Mouse (Mus musculus) embryonic facial prominence, embryonic 12.5 days (tissue): ENCODE measurements at regions not wholly inside any gene's neighbourhood (a gene's known extent, or its start where the extent isn't known, plus 50 kb on each side); places are given as distances from the start of the nearest gene placed in this dataset.

Experiments used
- ATAC-seq: fragments of 200-750 bp; cut with Nextera tagmentation; 2 replicates; pipeline ENCODE4 v1.8.0; 2017; ENCODE audit not compliant: insufficient number of reproducible peaks, insufficient read depth, low FRiP score, low TSS enrichment
- H3K27ac ChIP-seq: fragments of 300-500 bp; sonication (generic); 2 replicates; pipeline ENCODE4 v1.5.1; 2016; ENCODE audit warnings: mild to moderate bottlenecking
- H3K27me3 ChIP-seq: fragments of 300-500 bp; sonication (generic); 2 replicates; pipeline ENCODE4 v1.6.1; 2016; ENCODE audit warnings: mild to moderate bottlenecking, moderate library complexity
- H3K36me3 ChIP-seq: fragments of 300-500 bp; sonication (generic); 2 replicates; pipeline ENCODE4 v1.6.1; 2016; ENCODE audit warnings: mild to moderate bottlenecking
- H3K4me1 ChIP-seq: fragments of 300-500 bp; sonication (generic); 2 replicates; pipeline ENCODE4 v1.6.1; 2016
- H3K4me2 ChIP-seq: fragments of 300-500 bp; sonication (generic); replicated peaks from 2 replicates; pipeline ENCODE4 v1.6.1; 2016; ENCODE audit warnings: mild to moderate bottlenecking, moderate library complexity
- H3K4me3 ChIP-seq: fragments of 300-500 bp; sonication (generic); 2 replicates; pipeline ENCODE4 v1.5.1; 2016; ENCODE audit warnings: mild to moderate bottlenecking
- H3K9ac ChIP-seq: fragments of 300-500 bp; sonication (generic); 2 replicates; pipeline ENCODE4 v1.6.1; 2016; ENCODE audit warnings: mild to moderate bottlenecking, moderate library complexity
- H3K9me3 ChIP-seq: fragments of 300-500 bp; sonication (generic); 2 replicates; pipeline ENCODE4 v1.6.1; 2016; ENCODE audit warnings: mild to moderate bottlenecking, moderate library complexity
- WGBS: fragments of 180-500 bp; shearing (Covaris S2); methylation state at CpG from one replicate; pipeline ENCODE4 v1.1.7; 2016; 5-methylcytosine and 5-hydroxymethylcytosine counted together

DNA sequence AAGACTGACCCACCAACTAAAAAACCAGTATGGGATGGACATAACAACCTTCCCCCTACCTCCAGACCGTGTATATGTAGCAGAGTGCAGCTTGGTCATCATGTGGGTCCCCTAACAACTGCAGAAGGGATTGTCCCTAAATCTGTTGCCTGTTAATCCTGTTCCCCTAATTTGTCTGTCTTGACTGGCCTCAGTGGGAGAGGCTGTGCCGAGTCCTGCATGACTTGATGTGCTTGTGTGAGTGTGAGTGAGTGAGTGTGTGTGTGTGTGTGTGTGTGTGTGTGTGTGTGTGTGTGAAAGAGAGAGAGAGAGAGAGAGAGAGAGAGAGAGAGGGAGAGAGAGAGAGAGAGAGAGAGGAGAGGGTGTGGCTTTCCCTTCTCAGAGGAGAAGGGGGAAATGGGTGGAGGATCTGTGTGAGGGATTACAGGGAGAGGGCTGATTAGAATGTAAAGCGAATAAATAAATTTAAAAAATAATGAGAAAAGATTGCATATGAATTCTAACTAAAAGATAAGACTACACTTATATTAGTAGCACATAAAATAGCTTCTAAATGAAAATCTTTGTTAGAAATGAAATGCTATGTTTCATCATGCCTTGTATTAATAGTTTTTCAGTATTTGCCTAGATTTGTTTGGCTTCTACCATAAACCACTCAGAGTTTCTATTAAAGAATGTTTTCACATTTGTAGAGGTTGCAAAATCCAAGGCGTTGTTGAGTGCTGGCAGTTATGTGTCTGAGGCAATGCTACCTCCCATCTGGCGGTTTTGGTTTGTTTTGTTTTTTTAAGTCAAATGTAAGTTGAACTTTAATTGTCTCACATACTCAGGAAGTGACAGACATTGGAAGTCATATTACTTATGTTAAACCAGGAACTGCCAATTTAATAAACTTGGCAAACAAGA, 740.9 kb downstream of the Abca13 start:
- Histone ChIP-seq H3K27me3 (no peaks in the 10 kb centered on the region), H3K4me2 (no peak overlapping the region), H3K9me3 (no peaks in the 10 kb centered on the region), H3K9ac (no peak overlapping the region), H3K36me3 (no peaks in the 10 kb centered on the region), H3K27ac (no peak overlapping the region), H3K4me3 (no peak overlapping the region), H3K4me1 (no peaks in the 10 kb centered on the region)
- 73% methylated on average over 5 of the region's 5 CpGs for WGBS
- no peak for ATAC-seq

DNA sequence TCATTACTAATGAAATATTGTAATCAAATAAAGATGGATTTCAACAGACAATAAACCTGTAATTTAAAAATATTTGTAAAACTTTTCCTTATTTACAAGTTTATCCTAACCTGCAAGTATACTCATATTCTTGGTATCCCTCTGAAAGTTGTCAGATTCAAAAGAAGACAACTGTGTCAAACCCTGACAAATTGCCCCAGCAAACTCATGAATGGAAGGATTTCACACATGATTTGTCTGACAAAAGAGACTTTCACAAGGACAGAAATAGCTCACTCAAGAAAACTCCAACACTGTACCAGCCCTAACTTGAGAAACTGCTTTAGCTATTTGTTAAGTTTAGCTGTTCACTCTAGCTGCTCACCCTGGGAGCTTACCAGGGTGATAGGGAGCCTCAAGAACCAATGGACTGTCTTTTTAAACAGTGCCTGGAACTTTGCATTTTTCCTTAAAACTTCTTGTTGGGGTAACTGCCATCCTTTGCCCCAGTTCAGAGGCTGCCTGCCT, 771.0 kb downstream of the Abca13 start:
- Histone ChIP-seq H3K27ac (no peak overlapping the region), H3K4me1 (no peaks in the 10 kb centered on the region), H3K27me3 (no peaks in the 10 kb centered on the region), H3K36me3 (no peaks in the 10 kb centered on the region), H3K4me2 (no peak overlapping the region), H3K9me3 (no peaks in the 10 kb centered on the region), H3K4me3 (no peak overlapping the region), H3K9ac (no peak overlapping the region)
- no peak for ATAC-seq

DNA sequence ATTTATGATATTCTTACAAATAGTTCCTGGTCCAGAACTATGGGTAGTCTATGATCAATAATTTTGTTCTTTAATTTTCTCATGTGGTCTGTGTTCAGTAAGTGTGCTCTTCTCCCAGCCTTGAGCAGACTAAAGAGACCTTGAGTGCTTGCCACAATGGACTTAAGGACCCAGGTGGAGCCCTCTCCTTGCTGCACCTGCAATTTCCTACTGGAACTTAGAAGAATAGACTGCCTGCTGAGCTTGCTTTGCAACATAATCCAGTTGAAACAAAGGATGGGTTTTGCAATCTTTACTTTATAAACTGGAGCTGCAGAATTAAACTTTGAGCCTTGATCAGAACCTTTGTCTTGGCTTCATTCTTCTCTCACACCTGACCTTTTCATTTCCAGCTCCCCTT, 791.2 kb downstream of the Abca13 start:
- Histone ChIP-seq H3K4me1 (no peaks in the 10 kb centered on the region), H3K27ac (no peak overlapping the region), H3K27me3 (no peaks in the 10 kb centered on the region), H3K9me3 (no peaks in the 10 kb centered on the region), H3K4me2 (no peak overlapping the region), H3K4me3 (no peak overlapping the region), H3K9ac (no peak overlapping the region), H3K36me3 (no peaks in the 10 kb centered on the region)
- ATAC-seq: no peak

DNA sequence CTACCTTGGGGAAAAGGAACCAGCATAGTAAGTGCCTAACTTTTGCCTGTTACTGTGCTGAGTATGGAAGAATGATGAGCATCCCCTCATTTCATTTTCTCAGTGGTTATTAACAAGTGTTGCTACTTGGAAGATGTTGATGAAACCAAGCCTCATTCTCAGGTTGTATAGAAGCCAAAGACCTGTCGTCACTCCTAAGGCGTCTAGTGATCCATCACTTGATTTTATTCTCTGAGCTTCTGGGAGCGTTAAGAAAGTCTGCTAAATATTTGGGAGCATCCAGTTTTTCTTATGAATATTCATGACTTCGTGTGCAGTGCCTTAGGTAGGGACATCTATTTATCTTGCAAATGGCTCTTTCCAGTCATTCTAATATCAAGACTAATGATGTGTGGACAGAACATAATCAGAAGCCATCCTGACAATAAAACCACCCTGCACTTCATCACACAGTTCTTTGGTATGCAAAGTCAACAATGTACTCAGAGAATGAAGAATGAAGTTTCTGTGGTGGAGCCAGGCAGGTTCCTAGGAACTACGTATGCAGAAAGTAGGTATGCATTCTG, 802.9 kb downstream of the Abca13 start:
- no peak for ATAC-seq
- WGBS: 73% methylated on average over 5 of the region's 5 CpGs
- Histone ChIP-seq H3K27me3 (no peaks in the 10 kb centered on the region), H3K4me2 (no peak overlapping the region), H3K36me3 (no peaks in the 10 kb centered on the region), H3K9ac (no peak overlapping the region), H3K27ac (no peak overlapping the region), H3K4me3 (no peak overlapping the region), H3K9me3 (no peaks in the 10 kb centered on the region), H3K4me1 (no peaks in the 10 kb centered on the region)

DNA sequence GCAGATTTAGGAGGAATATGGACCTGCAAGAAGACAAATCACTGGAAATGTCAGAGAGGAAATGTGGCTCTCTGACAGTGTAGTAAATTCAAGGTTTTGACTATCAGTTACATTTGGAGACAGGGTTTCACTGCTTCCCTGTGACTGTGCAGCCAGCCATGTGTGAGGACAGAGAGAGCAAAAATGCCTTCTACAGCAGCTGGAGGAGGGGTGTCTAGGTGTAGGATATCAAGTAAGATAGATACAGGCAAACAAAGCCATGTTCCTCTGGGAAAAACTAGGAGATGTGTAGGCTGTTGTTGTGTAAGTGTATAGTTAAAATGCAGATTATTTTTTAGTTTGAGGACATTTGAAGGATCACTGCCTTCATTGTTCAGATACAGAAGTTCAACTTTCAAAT, 803.6 kb downstream of the Abca13 start:
- H3K4me2 ChIP-seq: no peak overlapping the region
- no peaks in the 10 kb centered on the region for H3K27me3 ChIP-seq
- H3K4me1 ChIP-seq: no peaks in the 10 kb centered on the region
- H3K9me3 ChIP-seq: no peaks in the 10 kb centered on the region
- H3K9ac ChIP-seq: no peak overlapping the region
- no peak overlapping the region for H3K4me3 ChIP-seq
- no peaks in the 10 kb centered on the region for H3K36me3 ChIP-seq
- no peak overlapping the region for H3K27ac ChIP-seq
- no peak for ATAC-seq

DNA sequence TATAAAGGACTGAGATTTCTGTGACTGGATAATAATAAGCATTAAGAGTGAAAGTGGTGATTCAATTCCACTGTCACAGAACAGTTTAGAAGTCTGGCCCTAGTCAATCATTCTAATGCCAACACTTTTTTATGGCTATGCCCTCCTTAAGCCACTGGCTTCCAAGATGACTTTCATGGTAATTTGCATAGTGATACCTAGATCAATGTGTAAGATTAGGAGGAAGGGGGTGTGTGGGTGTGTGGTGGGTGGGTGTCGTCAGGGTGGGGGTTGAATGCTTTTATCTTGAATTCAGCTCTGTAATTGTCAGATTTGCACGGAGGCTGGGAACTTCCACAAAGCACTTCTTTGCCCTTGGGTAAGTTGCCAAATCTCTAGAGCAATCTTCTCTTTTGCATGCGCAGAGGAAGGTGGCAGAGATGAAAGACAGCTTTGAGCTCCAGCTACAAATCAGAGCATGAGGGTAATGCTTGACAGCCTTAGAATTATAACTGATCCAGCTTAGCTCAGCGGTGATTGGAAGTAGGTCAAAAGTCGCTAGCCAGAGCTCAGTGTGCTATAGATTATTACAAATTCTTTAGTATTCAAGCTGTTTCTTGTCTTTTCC, 805.9 kb downstream of the Abca13 start:
- Histone ChIP-seq H3K4me2 (no peak overlapping the region), H3K27me3 (no peaks in the 10 kb centered on the region), H3K9me3 (no peaks in the 10 kb centered on the region), H3K27ac (no peak overlapping the region), H3K4me3 (no peak overlapping the region), H3K36me3 (no peaks in the 10 kb centered on the region), H3K4me1 (no peaks in the 10 kb centered on the region), H3K9ac (no peak overlapping the region)
- 34% methylated on average over 5 of the region's 5 CpGs for WGBS
- ATAC-seq: no peak

DNA sequence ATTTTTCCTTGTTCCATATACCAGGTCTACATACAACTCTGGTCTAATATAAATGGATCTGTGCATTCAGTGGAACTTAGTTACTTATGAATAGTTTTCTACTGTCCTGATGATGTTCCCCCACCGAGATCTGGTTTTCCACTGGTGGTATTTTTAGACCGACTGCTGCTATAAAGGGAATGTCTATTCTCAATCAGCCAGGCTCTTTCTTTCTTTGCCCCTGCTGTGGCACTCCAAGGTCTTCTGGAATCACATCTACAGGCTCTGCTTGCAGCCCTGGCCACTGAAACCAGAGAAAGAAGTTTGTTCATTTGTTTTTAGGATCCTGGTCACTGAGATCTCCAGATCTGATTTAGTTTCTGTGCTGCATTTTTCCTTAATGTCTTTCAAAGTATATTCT, 810.4 kb downstream of the Abca13 start:
- H3K9ac ChIP-seq: no peak overlapping the region
- no peaks in the 10 kb centered on the region for H3K27me3 ChIP-seq
- H3K4me3 ChIP-seq: no peak overlapping the region
- ATAC-seq: no peak
- H3K36me3 ChIP-seq: no peaks in the 10 kb centered on the region
- no peak overlapping the region for H3K27ac ChIP-seq
- H3K4me2 ChIP-seq: no peak overlapping the region
- 71% methylated on average over 2 of the region's 2 CpGs for WGBS
- no peaks in the 10 kb centered on the region for H3K9me3 ChIP-seq
- H3K4me1 ChIP-seq: no peaks in the 10 kb centered on the region

DNA sequence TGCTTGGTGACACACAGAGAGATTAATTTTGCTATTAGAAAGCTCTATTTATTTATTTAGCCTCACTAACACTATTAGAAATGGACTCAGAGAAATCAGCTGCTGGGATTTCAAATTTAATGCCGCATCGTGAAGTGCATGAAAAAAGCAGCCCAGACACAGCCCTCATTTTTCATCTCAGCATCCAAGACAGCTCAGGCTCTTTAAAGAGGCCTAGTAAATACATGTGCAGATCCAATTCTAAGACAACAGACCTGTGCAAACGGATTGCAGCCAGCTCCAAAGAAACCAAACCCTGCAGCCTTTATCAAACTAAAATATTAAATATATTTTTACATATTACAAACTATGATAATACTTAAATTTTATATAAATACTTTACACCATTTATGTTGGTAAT, 815.1 kb downstream of the Abca13 start:
- Histone ChIP-seq H3K27me3 (no peaks in the 10 kb centered on the region), H3K9ac (no peak overlapping the region), H3K4me1 (no peaks in the 10 kb centered on the region), H3K4me2 (no peak overlapping the region), H3K36me3 (no peaks in the 10 kb centered on the region), H3K27ac (no peak overlapping the region), H3K4me3 (no peak overlapping the region), H3K9me3 (no peaks in the 10 kb centered on the region)
- ATAC-seq: no peak
- 80% methylated on average over 3 of the region's 3 CpGs for WGBS

DNA sequence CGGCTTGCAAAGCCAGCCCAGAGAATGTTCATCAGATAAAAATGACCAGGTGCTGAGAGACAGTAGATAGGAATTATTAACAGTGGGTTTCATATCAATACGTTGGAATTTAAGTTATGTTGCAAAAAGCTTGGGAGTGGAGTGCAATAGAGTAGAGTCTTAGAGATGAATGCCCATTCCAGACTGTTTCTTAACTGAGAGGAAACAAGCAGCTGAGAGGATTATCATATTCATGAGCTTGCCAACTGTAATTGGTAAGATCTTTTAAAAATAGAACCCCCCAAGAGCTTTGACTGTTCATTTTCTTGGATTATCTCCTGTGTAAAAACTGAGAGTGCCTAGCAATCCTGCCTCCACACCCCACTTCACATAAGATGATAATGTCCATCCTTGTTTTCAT, 854.9 kb downstream of the Abca13 start:
- no peak overlapping the region for H3K27ac ChIP-seq
- H3K27me3 ChIP-seq: no peaks in the 10 kb centered on the region
- no peak overlapping the region for H3K4me3 ChIP-seq
- 62% methylated on average over 2 of the region's 2 CpGs for WGBS
- H3K4me1 ChIP-seq: no peaks in the 10 kb centered on the region
- H3K9ac ChIP-seq: no peak overlapping the region
- no peaks in the 10 kb centered on the region for H3K36me3 ChIP-seq
- ATAC-seq: no peak
- no peaks in the 10 kb centered on the region for H3K9me3 ChIP-seq
- H3K4me2 ChIP-seq: no peak overlapping the region

DNA sequence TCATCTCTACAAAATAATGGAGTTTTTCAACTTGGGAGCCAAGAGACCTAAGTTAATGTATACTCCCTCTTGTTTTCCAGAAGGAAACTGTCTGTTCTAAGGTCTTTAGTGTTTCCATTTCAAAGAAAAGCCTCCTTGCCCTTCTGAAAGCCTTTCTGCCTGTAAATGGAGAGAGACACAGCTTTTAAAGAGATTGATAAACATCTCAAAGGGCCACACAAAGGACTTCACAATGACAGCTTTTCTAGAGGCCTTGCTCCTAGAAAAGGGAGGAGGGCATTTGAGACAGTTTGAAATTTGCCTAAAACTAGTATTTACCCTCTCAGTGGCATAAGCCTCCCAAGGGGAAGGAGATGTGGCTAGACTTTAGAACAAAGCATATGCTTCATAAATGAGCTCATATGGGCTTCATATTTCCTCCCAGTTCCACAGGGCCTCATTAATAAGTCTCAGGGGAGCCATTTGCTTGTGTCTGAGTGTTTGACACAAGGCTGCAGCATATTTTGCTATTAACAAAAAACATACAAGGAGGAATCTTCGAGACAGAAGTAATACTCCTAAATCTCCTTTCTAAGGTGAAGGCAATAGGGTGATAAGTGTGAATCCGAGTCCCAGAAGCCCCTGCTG, 860.0 kb downstream of the Abca13 start:
- no peak overlapping the region for H3K9ac ChIP-seq
- ATAC-seq: no peak
- H3K4me1 ChIP-seq: no peaks in the 10 kb centered on the region
- H3K27me3 ChIP-seq: no peaks in the 10 kb centered on the region
- WGBS: 55% methylated on average over 2 of the region's 2 CpGs
- H3K9me3 ChIP-seq: no peaks in the 10 kb centered on the region
- no peaks in the 10 kb centered on the region for H3K36me3 ChIP-seq
- H3K27ac ChIP-seq: no peak overlapping the region
- H3K4me2 ChIP-seq: no peak overlapping the region
- H3K4me3 ChIP-seq: no peak overlapping the region

DNA sequence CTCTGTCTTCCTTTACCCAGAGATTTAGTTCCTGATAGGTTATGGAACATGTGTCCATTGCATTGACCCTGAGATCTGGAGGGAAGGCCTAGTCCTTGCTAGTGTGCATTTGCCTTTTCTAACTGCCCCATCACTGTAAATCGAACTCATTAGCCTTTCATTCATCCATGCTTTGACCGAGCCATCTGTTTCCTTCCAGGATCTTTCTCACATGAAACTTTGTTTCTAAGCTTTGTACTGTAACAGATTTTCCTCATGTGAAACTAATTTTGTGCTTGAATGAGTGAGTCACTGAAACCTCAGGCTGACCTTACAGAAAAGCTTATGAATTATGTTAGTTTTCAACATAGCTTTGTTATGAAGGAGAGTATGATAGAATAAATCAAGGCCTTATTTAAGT, 880.1 kb downstream of the Abca13 start:
- Histone ChIP-seq H3K9me3 (no peaks in the 10 kb centered on the region), H3K9ac (no peak overlapping the region), H3K4me3 (no peak overlapping the region), H3K4me1 (no peaks in the 10 kb centered on the region), H3K27me3 (no peaks in the 10 kb centered on the region), H3K36me3 (no peaks in the 10 kb centered on the region), H3K27ac (no peak overlapping the region), H3K4me2 (no peak overlapping the region)
- ATAC-seq: no peak
- WGBS: 70% methylated on average over 2 of the region's 2 CpGs

DNA sequence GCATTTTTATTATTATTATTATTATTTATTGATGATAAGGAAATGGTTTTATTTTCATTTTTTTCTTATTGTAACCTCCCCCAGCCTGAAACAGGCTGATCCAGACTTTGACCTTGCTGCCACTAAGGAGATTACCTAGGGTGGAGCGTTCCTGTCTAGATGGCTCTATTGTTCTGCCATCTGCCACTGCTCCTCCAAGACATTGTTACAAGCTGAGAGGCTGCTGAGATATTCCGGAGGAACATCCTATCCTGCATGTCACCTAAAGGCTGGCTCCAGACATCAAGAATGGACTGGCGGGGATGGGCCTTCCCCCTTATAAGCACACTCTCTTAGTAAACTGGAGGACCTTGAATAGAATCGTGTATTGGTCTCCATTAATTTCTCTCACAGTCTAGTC, 896.2 kb downstream of the Abca13 start:
- no peak for ATAC-seq
- H3K27ac ChIP-seq: no peak overlapping the region
- no peaks in the 10 kb centered on the region for H3K36me3 ChIP-seq
- no peak overlapping the region for H3K9ac ChIP-seq
- H3K4me3 ChIP-seq: no peak overlapping the region
- WGBS: 84% methylated on average over 4 of the region's 4 CpGs
- no peaks in the 10 kb centered on the region for H3K9me3 ChIP-seq
- H3K27me3 ChIP-seq: no peaks in the 10 kb centered on the region
- no peak overlapping the region for H3K4me2 ChIP-seq
- H3K4me1 ChIP-seq: no peaks in the 10 kb centered on the region
